Mouse (Mus musculus): Measurements from ENCODE around the gene Gm37240. TPM values are rescaled to one million over a fixed set of nuclear protein-coding genes. Genes with fewer than 3 reads are reported as not detected.

Gene Gm37240
- polyA plus RNA-seq, 1 experiment from 2014 or later, result 18.1 TPM

DNA sequence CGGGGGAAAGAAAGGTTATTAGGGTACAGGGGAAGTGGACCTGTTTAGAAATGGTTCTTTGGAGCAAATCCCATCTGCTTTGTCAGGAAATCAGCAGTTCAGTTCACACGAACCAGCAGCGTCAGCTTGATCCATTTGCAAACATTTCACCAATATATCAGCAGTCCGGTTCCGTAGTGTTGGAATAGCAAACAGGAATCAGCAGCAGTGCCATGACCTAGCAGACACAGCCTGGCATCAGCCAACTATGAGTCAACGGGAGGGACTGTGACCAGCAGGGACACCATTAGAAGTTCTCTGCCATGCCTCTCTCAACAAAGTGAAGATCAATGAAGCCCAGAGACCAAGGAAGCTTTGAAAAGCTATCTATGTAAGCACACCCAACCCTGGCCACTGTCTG lies 1267.6 kb downstream of the Gm37240 start:
- Histone ChIP-seq H3K9me3 (ENCODE audit: control insufficient read depth, low read length) (no peaks in the 10 kb centered on the region), H3K4me1 (replicated peaks; ENCODE audit: control insufficient read depth, insufficient read depth) (no peaks in the 10 kb centered on the region), H3K27me3 (ENCODE audit: control insufficient read depth, insufficient read depth, low read length) (no peaks in the 10 kb centered on the region), H3K9ac (ENCODE audit: low read length) (no peak overlapping the region), H3K36me3 (ENCODE audit: control insufficient read depth, insufficient read depth, low read length) (no peaks in the 10 kb centered on the region), H3K4me3 (ENCODE audit: low read depth, low read length) (no peak overlapping the region), H3K27ac (replicated peaks) (0 out of 2 replicates have a peak overlapping the region, but pooled peaks have one; percentile 49), H3K4me2 (replicated peaks; ENCODE audit: low read depth) (no peak overlapping the region)
- DNase-seq (ENCODE audit: low spot score) (no peak), ATAC-seq (ENCODE audit: low FRiP score, low TSS enrichment) (peak; percentile 59)
- TF ChIP-seq CTCF (IDR thresholded peaks at IDR 0.05; ENCODE audit: low read depth) (no peak), EP300 (optimal IDR thresholded peaks at IDR 0.05) (no peak)
- WGBS, result 61% methylated on average over 6 of the region's 6 CpGs

DNA sequence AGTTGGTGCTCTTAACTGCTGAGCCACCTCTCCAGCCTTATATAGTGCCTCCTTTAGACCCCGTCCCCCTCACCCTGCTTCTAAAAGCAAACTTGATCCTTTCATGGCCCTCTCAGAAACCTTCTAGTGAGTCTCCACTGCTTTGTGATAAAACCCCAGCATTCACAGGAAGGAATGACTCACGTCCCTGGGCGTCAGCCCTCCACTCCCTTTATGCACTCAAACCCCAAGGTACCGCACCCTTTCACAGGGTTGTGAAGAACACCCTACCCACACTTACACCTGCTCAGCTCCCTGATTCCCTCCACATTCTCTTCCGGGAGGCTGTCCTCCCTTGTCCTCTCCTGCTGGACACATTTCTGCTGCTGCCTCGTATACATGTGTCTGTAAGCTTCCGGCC lies 1268.3 kb downstream of the Gm37240 start:
- Histone ChIP-seq H3K9me3 (ENCODE audit: control insufficient read depth, low read length) (no peaks in the 10 kb centered on the region), H3K27ac (replicated peaks) (peak overlapping the region; percentile 49; the same call in 1 of the 2 replicates), H3K27me3 (ENCODE audit: control insufficient read depth, insufficient read depth, low read length) (no peaks in the 10 kb centered on the region), H3K36me3 (ENCODE audit: control insufficient read depth, insufficient read depth, low read length) (no peaks in the 10 kb centered on the region), H3K9ac (ENCODE audit: low read length) (no peak overlapping the region), H3K4me1 (replicated peaks; ENCODE audit: control insufficient read depth, insufficient read depth) (no peaks in the 10 kb centered on the region), H3K4me3 (ENCODE audit: low read depth, low read length) (no peak overlapping the region), H3K4me2 (replicated peaks; ENCODE audit: low read depth) (no peak overlapping the region)
- 68% methylated on average over 7 of the region's 7 CpGs for whole genome bisulfite sequencing
- TF ChIP-seq EP300 (optimal IDR thresholded peaks at IDR 0.05) (no peak), CTCF (IDR thresholded peaks at IDR 0.05; ENCODE audit: low read depth) (no peak)
- DNase-seq (ENCODE audit: low spot score) (peak; percentile 57), ATAC-seq (ENCODE audit: low FRiP score, low TSS enrichment) (peak; percentile 92)

DNA sequence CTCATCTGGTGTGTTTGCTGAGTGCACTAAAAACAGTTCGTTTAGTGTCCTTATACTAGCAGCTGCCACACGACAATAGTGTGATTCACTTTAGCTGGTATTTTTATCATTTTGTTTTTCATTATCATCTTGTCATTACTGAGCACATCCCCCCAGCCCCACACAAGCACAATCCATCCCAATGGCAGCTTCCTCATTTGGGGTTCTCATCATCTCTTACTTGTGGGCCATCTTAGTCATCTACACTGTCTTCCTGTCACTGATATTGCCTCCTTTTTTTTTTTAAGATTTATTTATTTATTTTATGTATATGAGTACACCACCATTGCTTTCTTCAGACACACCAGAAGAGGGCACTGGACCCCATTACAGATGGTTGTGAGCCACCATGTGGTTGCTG lies 1268.7 kb downstream of the Gm37240 start:
- H3K36me3 ChIP-seq (ENCODE audit: control insufficient read depth, insufficient read depth, low read length), result no peaks in the 10 kb centered on the region
- no peak overlapping the region for H3K4me2 ChIP-seq (replicated peaks; ENCODE audit: low read depth)
- no peaks in the 10 kb centered on the region for H3K27me3 ChIP-seq (ENCODE audit: control insufficient read depth, insufficient read depth, low read length)
- peak overlapping the region; percentile 49; the same call in 1 of the 2 replicates for H3K27ac ChIP-seq (replicated peaks)
- no peaks in the 10 kb centered on the region for H3K4me1 ChIP-seq (replicated peaks; ENCODE audit: control insufficient read depth, insufficient read depth)
- H3K9ac ChIP-seq (ENCODE audit: low read length), result no peak overlapping the region
- WGBS, result 90% methylated on average over 2 of the region's 2 CpGs
- ATAC-seq (ENCODE audit: low FRiP score, low TSS enrichment) (no peak), DNase-seq (ENCODE audit: low spot score) (no peak)
- TF ChIP-seq EP300 (optimal IDR thresholded peaks at IDR 0.05) (no peak), CTCF (IDR thresholded peaks at IDR 0.05; ENCODE audit: low read depth) (0 out of 2 replicates have a peak, but pooled peaks have one; percentile 16)
- H3K4me3 ChIP-seq (ENCODE audit: low read depth, low read length), result no peak overlapping the region
- H3K9me3 ChIP-seq (ENCODE audit: control insufficient read depth, low read length), result no peaks in the 10 kb centered on the region

DNA sequence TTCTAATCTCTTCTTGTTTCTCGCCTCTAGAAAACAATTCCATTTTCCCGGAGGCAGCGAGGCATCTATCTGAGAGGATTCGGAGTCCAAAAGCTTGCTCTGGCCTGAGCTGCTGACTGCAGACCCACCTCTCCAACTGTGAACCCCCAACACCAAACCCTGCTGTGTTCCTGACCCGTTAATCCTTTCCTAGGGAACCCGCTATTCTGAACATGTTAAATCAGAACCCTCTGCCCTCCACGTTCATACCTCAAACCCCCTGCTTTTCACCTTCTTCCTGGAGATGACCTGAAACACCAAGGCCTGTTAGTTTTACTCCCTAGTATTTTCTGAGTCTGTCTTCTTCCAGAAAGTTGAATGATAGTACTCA lies 1271.5 kb downstream of the Gm37240 start:
- Histone ChIP-seq H3K4me3 (ENCODE audit: low read depth, low read length) (no peak overlapping the region), H3K4me1 (replicated peaks; ENCODE audit: control insufficient read depth, insufficient read depth) (no peaks in the 10 kb centered on the region), H3K36me3 (ENCODE audit: control insufficient read depth, insufficient read depth, low read length) (no peaks in the 10 kb centered on the region), H3K9ac (ENCODE audit: low read length) (no peak overlapping the region), H3K27me3 (ENCODE audit: control insufficient read depth, insufficient read depth, low read length) (no peaks in the 10 kb centered on the region), H3K27ac (replicated peaks) (no peak overlapping the region), H3K9me3 (ENCODE audit: control insufficient read depth, low read length) (no peaks in the 10 kb centered on the region), H3K4me2 (replicated peaks; ENCODE audit: low read depth) (no peak overlapping the region)
- no peak for TF ChIP-seq CTCF (IDR thresholded peaks at IDR 0.05; ENCODE audit: low read depth)
- TF ChIP-seq EP300 (optimal IDR thresholded peaks at IDR 0.05), result no peak
- DNase-seq (ENCODE audit: low spot score) (no peak), ATAC-seq (ENCODE audit: low FRiP score, low TSS enrichment) (no peak)
- 43% methylated on average over 7 of the region's 7 CpGs for WGBS

DNA sequence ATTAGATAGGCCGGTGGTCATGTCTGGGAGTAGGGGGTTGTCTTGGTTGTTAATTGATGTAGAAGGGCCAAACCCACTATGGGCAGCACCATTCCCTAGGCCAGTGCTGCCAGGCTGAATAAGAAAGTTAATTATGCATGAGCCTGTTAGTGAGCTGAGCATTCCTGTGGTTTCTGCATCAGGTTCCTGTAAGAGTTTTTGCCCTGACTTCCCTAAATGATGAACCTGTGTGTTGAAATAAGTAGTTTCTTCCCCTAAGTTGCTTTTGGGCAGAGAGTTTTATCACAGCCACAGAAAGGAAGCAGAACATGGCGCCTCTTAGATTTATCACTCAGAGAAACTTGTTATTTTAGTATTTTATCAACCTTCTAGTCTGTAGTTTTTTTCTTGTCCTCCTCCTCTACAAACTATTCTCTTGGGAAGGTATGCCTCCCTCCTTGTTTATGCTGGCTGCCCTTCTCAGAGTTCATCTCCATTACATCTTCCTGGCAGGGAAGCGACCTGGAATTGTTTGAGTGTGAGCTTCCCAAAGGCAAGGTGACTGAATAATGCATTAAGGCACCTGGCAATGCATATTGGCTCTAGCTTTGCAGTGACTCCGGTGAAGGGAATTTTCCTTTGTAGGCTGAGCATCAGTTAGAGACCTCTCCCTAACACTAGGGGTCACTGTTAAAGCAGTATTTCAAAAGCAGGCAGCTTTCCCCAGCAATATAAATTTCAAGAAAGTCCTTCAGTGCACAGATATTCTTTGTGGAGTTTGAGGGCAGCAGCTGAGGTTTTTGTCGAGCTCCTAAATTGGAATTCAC lies 1272.1 kb downstream of the Gm37240 start:
- no peak for TF ChIP-seq EP300 (optimal IDR thresholded peaks at IDR 0.05)
- peak; percentile 86 for TF ChIP-seq CTCF (IDR thresholded peaks at IDR 0.05; ENCODE audit: low read depth)
- no peak overlapping the region for H3K9ac ChIP-seq (ENCODE audit: low read length)
- ATAC-seq (ENCODE audit: low FRiP score, low TSS enrichment) (no peak), DNase-seq (ENCODE audit: low spot score) (no peak)
- WGBS, result 29% methylated on average over 5 of the region's 5 CpGs
- H3K27ac ChIP-seq (replicated peaks), result no peak overlapping the region
- no peak overlapping the region for H3K4me2 ChIP-seq (replicated peaks; ENCODE audit: low read depth)
- H3K27me3 ChIP-seq (ENCODE audit: control insufficient read depth, insufficient read depth, low read length), result no peaks in the 10 kb centered on the region
- H3K9me3 ChIP-seq (ENCODE audit: control insufficient read depth, low read length), result no peaks in the 10 kb centered on the region
- no peak overlapping the region for H3K4me3 ChIP-seq (ENCODE audit: low read depth, low read length)
- no peaks in the 10 kb centered on the region for H3K36me3 ChIP-seq (ENCODE audit: control insufficient read depth, insufficient read depth, low read length)
- no peaks in the 10 kb centered on the region for H3K4me1 ChIP-seq (replicated peaks; ENCODE audit: control insufficient read depth, insufficient read depth)

DNA sequence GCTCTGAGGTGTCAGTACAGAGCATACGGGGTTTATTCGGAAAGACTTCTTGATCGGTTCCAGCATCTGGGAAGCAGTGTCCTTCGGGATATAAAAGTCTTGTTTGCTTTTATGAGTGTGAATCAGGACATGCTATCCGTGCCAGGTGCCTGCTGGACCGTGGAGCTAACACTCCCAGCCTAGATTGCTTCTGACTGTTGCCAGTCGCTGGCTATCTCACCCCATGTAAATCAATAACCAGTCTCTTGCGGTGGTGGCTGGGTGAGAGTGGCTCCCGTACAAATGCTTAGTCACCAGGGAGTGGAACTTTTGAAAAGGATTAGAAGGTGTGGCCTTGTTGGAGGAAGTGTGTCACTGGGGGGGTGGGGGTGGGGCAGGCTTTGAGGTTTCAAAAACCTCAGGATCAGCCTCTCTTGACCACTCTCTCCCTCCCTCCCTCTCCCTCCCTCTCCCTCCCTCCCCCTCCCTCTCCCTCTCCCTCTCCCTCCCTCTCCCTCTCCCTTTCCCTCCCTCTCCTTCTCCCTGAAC lies 1277.1 kb downstream of the Gm37240 start:
- H3K4me1 ChIP-seq (replicated peaks; ENCODE audit: control insufficient read depth, insufficient read depth), result no peaks in the 10 kb centered on the region
- H3K4me3 ChIP-seq (ENCODE audit: low read depth, low read length), result no peak overlapping the region
- ATAC-seq (ENCODE audit: low FRiP score, low TSS enrichment) (peak; percentile 91), DNase-seq (ENCODE audit: low spot score) (peak; percentile 41)
- no peak for TF ChIP-seq CTCF (IDR thresholded peaks at IDR 0.05; ENCODE audit: low read depth)
- no peak for TF ChIP-seq EP300 (optimal IDR thresholded peaks at IDR 0.05)
- 61% methylated on average over 9 of the region's 9 CpGs for WGBS
- H3K9ac ChIP-seq (ENCODE audit: low read length), result no peak overlapping the region
- no peaks in the 10 kb centered on the region for H3K27me3 ChIP-seq (ENCODE audit: control insufficient read depth, insufficient read depth, low read length)
- H3K4me2 ChIP-seq (replicated peaks; ENCODE audit: low read depth), result no peak overlapping the region
- H3K36me3 ChIP-seq (ENCODE audit: control insufficient read depth, insufficient read depth, low read length), result no peaks in the 10 kb centered on the region
- no peaks in the 10 kb centered on the region for H3K9me3 ChIP-seq (ENCODE audit: control insufficient read depth, low read length)
- no peak overlapping the region for H3K27ac ChIP-seq (replicated peaks)
